Mouse (Mus musculus) ES-Bruce4 (cell line): ENCODE data around the gene Plekha1.

Source experiments
- CTCF ChIP-seq: IDR thresholded peaks from one replicate; pipeline ENCODE4 v1.8.1; 2011; ENCODE audit warnings: low read depth, low read length
- POLR2A ChIP-seq: IDR thresholded peaks from one replicate; pipeline ENCODE4 v1.8.1; 2011; ENCODE audit warnings: low read length; ENCODE audit not compliant: insufficient read depth

- TF ChIP-seq CTCF (no peak), POLR2A (no peak)
Measured at GRCm38 (mm10) chr7:130866640-130867039, 1.1 kb downstream of the Plekha1 start.
